Comparison of ENCODE assay signal across 27 mouse cellular contexts in genomic region chr7:36462422-36462833, GRCm38 (mm10).
DNase-seq lines count a peak whose midpoint lies in the region; ATAC-seq and TF ChIP-seq lines count a peak whose summit lies in the region.
"Had no signal": no experiment of that assay in that cellular context is flagged by ENCODE, and none has a peak within 500 bp of the region (broad histone marks: within the 10 kb centered on the region; RNA-seq: fewer than 3 reads in every experiment).

No protein-coding gene starts in this region.

- DNase-seq in heart, adult 11 months: peak; percentile 60
- no peak for DNase-seq in heart, adult 18-20 months
- DNase-seq in kidney, postnatal 14 days: peak; percentile 25
- no peak for DNase-seq in kidney, adult 2 months
- no peak for DNase-seq in stomach, postnatal 0 days (ENCODE audit: low spot score)
- DNase-seq in urinary bladder, adult 2 months (ENCODE audit: low spot score): no peak
- DNase-seq: adrenal gland, adult 8-10 months; cerebellum, adult 11-12 months; cerebellum, postnatal 10 days; gastrocnemius, postnatal 14 days; heart, adult 2 months; heart, postnatal 14 days; kidney, postnatal 25 days; right cerebral cortex, adult 18-20 months; thymus, adult 2 months; thymus, postnatal 4 days had no signal

- H3K4me2 ChIP-seq in stomach, embryonic 16.5 days (ENCODE audit: low read depth, low read length): no peak overlapping the region
- H3K4me2 ChIP-seq in stomach, postnatal 0 days (replicated peaks; ENCODE audit: low read depth): no peak overlapping the region
- H3K4me2 ChIP-seq: heart, embryonic 13.5 days; limb, embryonic 13.5 days; midbrain, embryonic 12.5 days; stomach, embryonic 15.5 days had no signal

- TF ChIP-seq CTCF in kidney, adult 2 months (conservative IDR thresholded peaks at IDR 0.05; ENCODE audit: insufficient read depth, insufficient read length, low read depth, low read length): no peak
- no peak for TF ChIP-seq CTCF in stomach, postnatal 0 days (IDR thresholded peaks at IDR 0.05; ENCODE audit: low read depth)

- no peaks in the 10 kb centered on the region for H3K9me3 ChIP-seq in stomach, embryonic 16.5 days (replicated peaks; ENCODE audit: control insufficient read depth, low read length)
- no peaks in the 10 kb centered on the region for H3K9me3 ChIP-seq in stomach, postnatal 0 days (ENCODE audit: control insufficient read depth, low read length)
- H3K9me3 ChIP-seq: forebrain, embryonic 10.5 days; heart, embryonic 13.5 days; limb, embryonic 13.5 days; midbrain, embryonic 12.5 days; stomach, embryonic 15.5 days had no signal

- no peak overlapping the region for H3K27ac ChIP-seq in kidney, adult 2 months (ENCODE audit: insufficient read depth, low read depth, low read length)
- H3K27ac ChIP-seq in stomach, embryonic 16.5 days (ENCODE audit: low read length): peak overlapping the region; percentile 10; the same call in 1 of the 2 replicates
- H3K27ac ChIP-seq in stomach, postnatal 0 days (replicated peaks): no peak overlapping the region
- H3K27ac ChIP-seq: forebrain, embryonic 10.5 days; heart, adult 2 months; heart, embryonic 13.5 days; hindbrain, postnatal 0 days; limb, embryonic 13.5 days; liver, embryonic 14.5 days; midbrain, embryonic 12.5 days; stomach, embryonic 15.5 days had no signal

- no peak for TF ChIP-seq POLR2A in kidney, adult 2 months (IDR thresholded peaks at IDR 0.05; ENCODE audit: low read depth, low read length)

- peak; percentile 62; the same call in 1 of the 2 replicates for ATAC-seq in stomach, embryonic 16.5 days (ENCODE audit: insufficient read depth, low FRiP score)
- no peak for ATAC-seq in stomach, postnatal 0 days (ENCODE audit: low FRiP score, low TSS enrichment)
- ATAC-seq in megakaryocyte, adult 5-6 weeks (ENCODE audit: poor library complexity, severe bottlenecking): no peak
- ATAC-seq: activated CD4-positive, CD25-positive, alpha-beta regulatory T cell, adult 4 months; forebrain, embryonic 16.5 days; hindbrain, postnatal 0 days had no signal

- no peak overlapping the region for H3K4me3 ChIP-seq in kidney, adult 2 months (ENCODE audit: insufficient read depth, low read depth, low read length)
- H3K4me3 ChIP-seq in stomach, embryonic 16.5 days (replicated peaks; ENCODE audit: low read length): no peak overlapping the region
- H3K4me3 ChIP-seq in stomach, postnatal 0 days (ENCODE audit: low read depth, low read length): no peak overlapping the region
- H3K4me3 ChIP-seq: forebrain, embryonic 10.5 days; heart, adult 2 months; heart, embryonic 13.5 days; limb, embryonic 13.5 days; midbrain, embryonic 12.5 days; stomach, embryonic 15.5 days had no signal

- H3K36me3 ChIP-seq in kidney, adult 2 months (ENCODE audit: control insufficient read depth, insufficient read depth, low read length): no peaks in the 10 kb centered on the region
- H3K36me3 ChIP-seq in stomach, embryonic 16.5 days (ENCODE audit: control insufficient read depth, insufficient read depth, low read length): no peaks in the 10 kb centered on the region
- no peaks in the 10 kb centered on the region for H3K36me3 ChIP-seq in stomach, postnatal 0 days (ENCODE audit: control insufficient read depth, insufficient read depth, low read length)
- H3K36me3 ChIP-seq: forebrain, embryonic 10.5 days; heart, embryonic 13.5 days; limb, embryonic 13.5 days; midbrain, embryonic 12.5 days; stomach, embryonic 15.5 days had no signal

- no peak for TF ChIP-seq EP300 in stomach, postnatal 0 days (optimal IDR thresholded peaks at IDR 0.05)

- no peak overlapping the region for H3K9ac ChIP-seq in stomach, embryonic 16.5 days (ENCODE audit: low read length)
- no peak overlapping the region for H3K9ac ChIP-seq in stomach, postnatal 0 days (ENCODE audit: low read length)
- H3K9ac ChIP-seq: heart, embryonic 13.5 days; limb, embryonic 13.5 days; liver, embryonic 14.5 days; midbrain, embryonic 12.5 days; stomach, embryonic 15.5 days had no signal

- 59% methylated on average over 5 of the region's 5 CpGs for WGBS in kidney, adult 2 months
- 41% methylated on average over 5 of the region's 5 CpGs for WGBS in stomach, embryonic 16.5 days
- 51% methylated on average over 5 of the region's 5 CpGs for WGBS in stomach, postnatal 0 days

- H3K4me1 ChIP-seq in kidney, adult 2 months (ENCODE audit: control insufficient read depth, insufficient read depth, low read length): no peaks in the 10 kb centered on the region
- no peaks in the 10 kb centered on the region for H3K4me1 ChIP-seq in stomach, embryonic 16.5 days (ENCODE audit: control insufficient read depth, insufficient read depth, low read length)
- no peaks in the 10 kb centered on the region for H3K4me1 ChIP-seq in stomach, postnatal 0 days (replicated peaks; ENCODE audit: control insufficient read depth, insufficient read depth)
- H3K4me1 ChIP-seq: forebrain, embryonic 10.5 days; heart, embryonic 13.5 days; limb, embryonic 13.5 days; midbrain, embryonic 12.5 days; stomach, embryonic 15.5 days had no signal

- H3K27me3 ChIP-seq in kidney, adult 2 months (replicated peaks; ENCODE audit: control insufficient read depth, insufficient read depth, low read length): no peaks in the 10 kb centered on the region
- H3K27me3 ChIP-seq in stomach, embryonic 16.5 days (ENCODE audit: control insufficient read depth, insufficient read depth, low read length): no peaks in the 10 kb centered on the region
- no peaks in the 10 kb centered on the region for H3K27me3 ChIP-seq in stomach, postnatal 0 days (ENCODE audit: control insufficient read depth, insufficient read depth, low read length)
- H3K27me3 ChIP-seq: heart, embryonic 13.5 days; limb, embryonic 13.5 days; midbrain, embryonic 12.5 days; stomach, embryonic 15.5 days had no signal

Comparison
In these comparisons a context has a peak if more than half of its experiments do, and no peak if none do; other contexts are left out.
1. DNase-seq: peak in heart, adult 11 months (single experiment) and kidney, postnatal 14 days (single experiment); none in heart, adult 18-20 months (0 of 2), kidney, adult 2 months (single experiment), stomach, postnatal 0 days (single experiment) and urinary bladder, adult 2 months (single experiment).